Mouse (Mus musculus) NIH3T3 (cell line): ENCODE measurements at regions not wholly inside any gene's neighbourhood (a gene's known extent, or its start where the extent isn't known, plus 50 kb on each side); places are given as distances from the start of the nearest gene placed in this dataset.
A peak's percentile ranks its signal among the peaks of the same experiment; 100 is the strongest.
"Not testable (repeated sequence)": the region's sequence is repeated elsewhere in the genome, so short reads cannot be mapped to it uniquely, and the experiment has no call there.

ENCODE experiments used
- DNase-seq: peaks from one replicate; pipeline ENCODE4 v3.0.0-alpha.2; 2012; ENCODE audit warnings: low read depth

DNA sequence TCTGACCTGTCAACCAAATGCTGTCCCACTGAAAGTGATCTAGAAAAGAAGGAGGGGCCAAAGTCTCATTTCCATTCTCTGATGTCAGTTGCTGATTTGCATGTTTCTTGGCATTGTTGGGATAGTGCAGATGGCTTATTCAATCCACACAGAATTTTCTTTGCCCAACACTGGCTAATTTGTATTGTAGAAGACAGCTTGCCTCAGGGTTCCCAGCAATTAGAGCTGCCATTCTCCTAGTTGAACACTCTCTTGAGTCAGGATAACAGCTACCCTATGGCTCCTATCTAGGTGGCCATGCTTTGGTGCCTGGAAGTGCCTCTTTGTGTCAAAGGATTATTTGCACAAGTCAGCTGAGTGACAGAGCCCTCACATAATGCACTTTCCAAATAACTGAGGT is 569.0 kb downstream of the Lrriq3 start:
- DNase-seq: no peak

DNA sequence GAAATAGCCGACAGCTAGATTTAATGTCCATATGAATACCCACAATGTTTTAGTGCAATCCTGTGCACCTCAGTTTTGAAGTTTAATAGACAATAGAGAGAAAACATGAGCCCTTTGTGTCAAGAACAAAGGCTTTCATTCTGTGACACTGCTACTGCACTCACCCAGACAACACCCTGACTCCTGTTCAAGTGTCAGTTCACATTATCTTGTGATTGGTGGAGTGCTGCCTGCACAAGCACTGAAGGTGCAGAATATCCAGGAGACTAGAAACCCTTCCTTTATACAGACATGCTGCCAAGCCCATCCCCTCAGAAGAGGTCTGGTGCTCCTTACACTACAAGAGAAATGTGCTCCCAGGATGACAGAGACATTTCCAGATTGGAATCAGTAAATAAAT is 579.3 kb downstream of the Lrriq3 start:
- DNase-seq: no peak

GRCm38 (mm10) chr3:155680200-155680599 is 587.0 kb downstream of the Lrriq3 start:
- DNase-seq: no peak

DNA sequence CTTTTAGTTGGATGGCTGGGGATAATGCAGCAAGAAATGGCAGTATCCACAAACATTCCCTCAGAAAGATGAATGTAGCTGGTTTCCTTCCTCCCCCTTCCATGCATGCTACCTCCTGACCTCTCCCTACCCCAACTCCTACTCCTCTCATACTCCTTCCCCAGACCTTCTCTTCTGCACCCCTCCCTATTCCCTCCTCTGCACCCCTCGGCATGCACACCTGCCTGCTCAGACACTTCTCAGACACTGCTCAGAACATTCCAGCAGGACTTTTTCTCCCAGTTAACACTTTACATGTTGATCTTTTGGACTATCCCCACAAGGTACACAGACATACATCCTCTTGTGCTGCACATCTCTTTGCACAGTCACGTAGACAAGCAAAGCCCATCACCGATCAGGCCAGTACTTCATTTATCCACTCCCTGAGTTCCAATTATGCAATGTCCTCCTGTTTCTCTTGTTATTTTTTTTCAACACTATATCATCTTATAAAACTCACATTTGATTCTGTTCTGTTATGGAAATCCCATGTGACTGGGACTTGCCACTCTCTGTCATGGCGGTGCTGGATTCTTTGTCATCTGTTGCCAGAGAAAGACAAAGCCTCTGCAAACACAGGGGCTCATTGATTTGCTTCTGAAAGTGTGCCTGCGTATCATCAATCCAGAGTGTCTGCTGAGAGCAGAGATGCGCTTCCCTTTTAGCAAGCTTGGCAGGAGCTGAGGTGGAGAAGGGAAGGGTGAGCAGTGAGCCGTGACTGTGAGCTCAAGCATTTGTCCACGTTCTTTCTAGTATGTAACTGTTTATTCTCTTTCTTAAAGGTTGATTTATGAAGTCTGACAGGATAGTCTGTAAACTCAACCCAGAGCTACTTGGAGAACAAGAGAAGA is 589.9 kb downstream of the Lrriq3 start:
- DNase-seq: no peak

- no peak for DNase-seq
These were observed 595.1 kb downstream of the Lrriq3 start for GRCm38 (mm10) chr3:155688358-155688757.

DNA sequence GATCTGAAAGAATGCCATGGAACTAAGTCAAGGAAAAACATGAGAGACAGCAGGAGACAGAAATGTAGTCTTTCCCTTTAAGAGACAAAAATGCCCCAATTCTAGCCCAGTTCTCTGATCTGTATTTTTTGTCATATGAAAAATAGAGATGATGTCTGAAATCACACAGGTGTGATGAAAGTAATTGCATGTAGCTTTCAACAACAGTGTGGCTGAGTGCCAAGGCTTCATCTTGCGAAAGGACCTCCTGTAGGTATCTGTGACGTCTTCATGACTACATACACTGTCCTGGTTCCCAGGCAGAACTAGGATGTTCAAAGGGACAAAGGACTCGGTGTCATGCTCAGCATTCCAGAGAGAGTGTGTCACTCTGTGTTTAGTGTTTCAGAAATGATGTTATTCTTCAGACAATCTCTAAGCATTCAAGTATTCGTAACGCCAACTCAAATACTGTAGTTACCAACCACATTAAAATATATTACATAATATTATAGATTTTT is 629.8 kb downstream of the Lrriq3 start:
- no peak for DNase-seq

GRCm38 (mm10) chr3:155742421-155742820 is 649.2 kb downstream of the Lrriq3 start:
- no peak for DNase-seq

GRCm38 (mm10) chr3:155746601-155747000 is 653.4 kb downstream of the Lrriq3 start:
- not testable (repeated sequence) for DNase-seq

- DNase-seq: no peak
These were observed 654.3 kb downstream of the Lrriq3 start for GRCm38 (mm10) chr3:155747511-155747910.

GRCm38 (mm10) chr3:155757285-155757684 is 664.1 kb downstream of the Lrriq3 start:
- DNase-seq: no peak

DNA sequence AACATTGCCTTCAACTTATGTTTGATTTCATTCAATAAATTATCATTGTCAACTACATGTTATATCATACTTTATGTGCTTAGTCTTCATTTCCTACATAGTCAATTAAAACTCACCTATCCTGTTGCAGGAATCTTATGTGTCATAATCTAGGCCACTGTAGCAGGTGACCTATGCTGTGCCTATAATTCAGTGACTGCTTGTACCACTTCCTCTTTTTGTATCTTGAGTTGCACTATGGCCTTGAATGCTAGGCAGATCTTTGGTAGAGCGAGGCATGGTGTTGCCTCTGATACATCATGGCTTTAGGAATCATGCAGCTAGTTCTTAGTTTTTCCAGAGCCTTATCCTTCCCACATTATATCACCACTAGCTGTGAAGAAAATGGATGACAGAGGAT is 682.8 kb downstream of the Lrriq3 start:
- no peak for DNase-seq

- DNase-seq: no peak
These were observed 683.8 kb downstream of the Lrriq3 start for GRCm38 (mm10) chr3:155777025-155777424.

- DNase-seq: peak; percentile 53
These were observed 722.5 kb downstream of the Lrriq3 start for GRCm38 (mm10) chr3:155815693-155816092.

DNA sequence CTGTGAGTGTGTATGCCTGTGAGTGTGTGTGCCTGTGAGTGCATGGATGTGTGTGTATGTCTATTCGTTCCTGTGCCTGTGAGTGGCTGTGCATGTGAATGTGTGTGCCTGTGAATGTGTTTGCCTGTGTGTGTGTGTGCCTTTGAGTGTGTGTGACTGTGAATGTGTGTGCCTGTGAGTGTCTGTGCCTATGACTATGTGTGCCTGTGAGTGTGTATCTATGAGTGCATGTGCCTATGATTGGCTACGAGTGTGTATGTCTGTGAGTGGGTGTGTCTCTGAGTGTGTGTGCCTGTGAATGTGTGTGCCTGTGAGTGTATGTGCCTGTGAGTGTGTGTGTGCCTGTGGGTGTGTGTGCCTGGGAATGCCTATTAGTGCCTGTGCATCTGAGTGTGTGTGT is 731.6 kb downstream of the Lrriq3 start:
- DNase-seq: no peak

DNA sequence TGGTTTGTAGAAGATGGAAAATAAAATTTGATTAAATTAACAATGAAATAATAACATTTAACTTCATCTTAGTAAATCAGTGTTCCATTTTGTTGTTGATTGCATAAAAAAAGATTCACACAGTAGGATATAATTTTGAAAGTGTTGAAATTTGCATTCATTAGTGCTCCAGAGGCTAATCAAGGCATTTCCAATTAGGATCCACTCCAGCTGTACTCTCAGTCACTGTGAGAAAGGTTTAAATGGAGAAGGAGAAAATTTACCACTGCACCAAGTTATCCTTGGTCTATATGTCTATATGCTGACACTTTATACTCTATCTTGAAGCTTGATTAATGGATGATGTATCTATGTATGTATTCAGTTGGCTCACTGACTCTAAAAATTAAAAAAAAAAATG is 695.3 kb upstream of the Negr1 start:
- DNase-seq: no peak

- DNase-seq: no peak
These were observed 685.9 kb upstream of the Negr1 start for GRCm38 (mm10) chr3:155875696-155876095.

DNA sequence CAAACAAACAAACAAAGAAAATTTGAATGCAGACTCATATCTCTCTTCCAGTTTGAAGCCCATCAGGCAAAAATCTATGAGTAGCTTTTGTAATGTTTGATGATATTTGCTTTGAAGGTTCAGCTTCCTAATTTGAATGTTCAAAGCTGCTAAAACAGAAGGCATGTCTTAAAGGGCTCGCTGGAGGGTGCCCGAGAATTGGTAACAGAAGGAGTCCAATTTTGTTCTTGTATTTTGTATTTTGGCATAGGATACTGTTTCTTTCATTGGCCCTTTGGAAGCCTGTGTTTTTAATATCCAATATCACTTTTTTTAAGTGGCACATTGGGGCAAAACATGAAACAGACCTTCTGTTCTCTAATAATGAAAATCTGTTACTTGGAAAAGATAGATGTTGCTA is 683.2 kb upstream of the Negr1 start:
- no peak for DNase-seq

DNA sequence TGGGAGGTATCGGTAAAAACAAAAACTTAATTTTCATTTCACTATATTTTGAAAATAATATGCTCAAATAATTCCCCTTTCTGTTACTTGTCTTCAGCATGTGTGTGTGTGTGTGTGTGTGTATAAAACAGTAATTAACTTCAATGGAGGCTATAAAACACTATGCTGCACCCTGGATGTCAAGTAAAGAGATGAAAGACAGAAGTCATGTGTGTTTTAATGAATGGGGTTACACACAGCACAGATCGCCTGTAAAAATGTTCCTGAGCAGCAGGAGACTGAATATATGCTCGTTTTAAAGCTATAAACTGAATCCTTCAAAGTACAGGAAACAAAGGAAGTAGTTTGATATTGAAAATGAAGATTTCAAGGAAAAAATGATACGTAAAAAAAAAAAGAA is 680.9 kb upstream of the Negr1 start:
- no peak for DNase-seq

GRCm38 (mm10) chr3:155915981-155916380 is 645.6 kb upstream of the Negr1 start:
- DNase-seq: no peak

DNA sequence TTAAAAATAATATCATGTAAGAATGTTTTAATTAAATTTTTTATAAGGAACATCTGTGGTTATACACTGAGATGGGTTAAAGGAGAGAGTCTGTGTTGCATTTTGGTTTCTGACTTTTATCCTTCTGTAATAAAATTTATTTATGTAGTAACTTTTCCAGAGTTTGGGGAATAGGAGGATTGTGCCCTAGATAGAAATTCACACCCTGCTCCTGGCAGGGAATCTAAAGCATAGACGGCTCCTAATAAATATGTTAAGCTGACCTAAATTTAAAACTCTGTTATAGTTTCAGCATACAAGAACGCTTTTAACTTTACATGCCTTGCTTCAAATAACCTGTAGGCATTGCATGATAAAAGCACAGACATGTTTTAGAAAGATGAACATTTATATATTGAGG is 618.7 kb upstream of the Negr1 start:
- no peak for DNase-seq

DNA sequence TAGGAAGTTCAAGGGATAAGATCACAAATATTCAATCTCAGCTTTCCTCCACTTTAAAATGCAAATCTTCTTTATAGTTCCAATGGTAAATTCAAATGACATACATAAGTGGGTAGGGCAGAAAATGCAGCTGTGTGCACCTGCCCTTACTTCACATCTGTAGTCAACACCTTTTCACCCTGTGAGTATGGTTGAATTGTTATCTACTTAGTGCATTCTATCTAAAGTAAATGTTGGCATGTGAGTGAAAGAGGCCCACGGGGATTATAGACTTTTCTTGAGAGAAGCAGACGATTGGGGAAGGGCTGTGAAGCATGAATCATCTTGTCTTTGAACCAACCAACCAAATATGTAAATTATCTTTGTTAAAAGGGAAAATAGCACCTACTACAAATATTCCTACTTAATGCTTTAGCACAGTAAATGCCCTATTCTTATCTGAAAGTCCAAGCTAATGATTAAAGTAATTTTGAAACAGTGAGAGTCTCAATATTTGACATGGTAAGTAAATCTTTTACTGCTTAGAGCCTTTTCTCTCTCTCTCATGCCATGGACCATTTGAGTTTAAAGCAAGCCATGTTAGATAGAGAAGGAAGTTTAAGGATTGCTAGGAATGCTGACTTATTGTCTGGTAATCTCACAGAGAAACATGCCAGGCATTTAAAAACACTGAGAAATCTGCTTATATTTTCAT is 617.4 kb upstream of the Negr1 start:
- DNase-seq: no peak

DNA sequence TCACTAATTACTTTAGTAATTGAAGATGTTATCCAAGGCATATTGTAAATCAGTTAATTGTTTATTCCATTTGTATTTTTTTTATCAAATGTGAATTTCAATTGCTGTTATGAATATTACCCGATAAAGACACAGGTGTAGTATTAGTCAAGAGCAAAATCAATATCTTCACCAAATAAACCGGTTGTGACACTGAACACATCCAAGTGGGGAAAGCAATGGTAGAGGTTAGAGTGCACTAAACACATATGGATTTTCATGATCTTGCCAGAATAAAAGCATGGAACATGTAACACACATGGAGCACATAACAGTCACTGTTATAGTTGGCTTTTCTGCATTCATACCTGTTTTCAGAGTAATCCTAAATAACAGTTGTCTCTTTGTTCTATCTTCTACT is 616.4 kb upstream of the Negr1 start:
- no peak for DNase-seq

DNA sequence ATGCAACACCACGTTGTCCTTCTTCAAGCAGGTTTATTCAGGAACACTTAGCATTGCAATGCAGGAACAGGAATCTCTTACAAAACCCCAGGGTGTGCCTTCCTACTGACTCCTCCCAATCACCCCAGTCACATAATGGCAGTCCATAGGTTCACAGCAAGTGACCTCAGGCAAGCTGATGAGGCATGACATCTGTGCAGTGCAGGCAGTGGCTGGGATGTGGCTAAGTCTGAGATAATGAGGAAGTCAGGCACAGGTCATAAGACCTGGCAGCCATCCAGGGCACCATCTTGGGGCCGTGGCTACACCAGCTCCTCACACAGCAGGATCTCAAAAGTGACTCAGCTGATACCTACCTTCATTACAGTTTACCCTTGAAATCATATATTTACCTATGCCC is 599.1 kb upstream of the Negr1 start:
- DNase-seq: not testable (repeated sequence)
